Mouse (Mus musculus) liver, adult 2 months (tissue): Measurements from ENCODE around the gene Zfp68.

Source experiments
- CTCF ChIP-seq: fragments of 200-500 bp; IDR thresholded peaks from 2 replicates; pipeline ENCODE4 v1.5.1; 2011; ENCODE audit warnings: low read depth, low read length, control low read depth
- POLR2A ChIP-seq: fragments of 200-500 bp; IDR thresholded peaks from 2 replicates; pipeline ENCODE4 v1.6.1; 2011; ENCODE audit warnings: low read length, control low read depth; ENCODE audit not compliant: insufficient read depth; ENCODE audit errors: extremely low read depth

DNA sequence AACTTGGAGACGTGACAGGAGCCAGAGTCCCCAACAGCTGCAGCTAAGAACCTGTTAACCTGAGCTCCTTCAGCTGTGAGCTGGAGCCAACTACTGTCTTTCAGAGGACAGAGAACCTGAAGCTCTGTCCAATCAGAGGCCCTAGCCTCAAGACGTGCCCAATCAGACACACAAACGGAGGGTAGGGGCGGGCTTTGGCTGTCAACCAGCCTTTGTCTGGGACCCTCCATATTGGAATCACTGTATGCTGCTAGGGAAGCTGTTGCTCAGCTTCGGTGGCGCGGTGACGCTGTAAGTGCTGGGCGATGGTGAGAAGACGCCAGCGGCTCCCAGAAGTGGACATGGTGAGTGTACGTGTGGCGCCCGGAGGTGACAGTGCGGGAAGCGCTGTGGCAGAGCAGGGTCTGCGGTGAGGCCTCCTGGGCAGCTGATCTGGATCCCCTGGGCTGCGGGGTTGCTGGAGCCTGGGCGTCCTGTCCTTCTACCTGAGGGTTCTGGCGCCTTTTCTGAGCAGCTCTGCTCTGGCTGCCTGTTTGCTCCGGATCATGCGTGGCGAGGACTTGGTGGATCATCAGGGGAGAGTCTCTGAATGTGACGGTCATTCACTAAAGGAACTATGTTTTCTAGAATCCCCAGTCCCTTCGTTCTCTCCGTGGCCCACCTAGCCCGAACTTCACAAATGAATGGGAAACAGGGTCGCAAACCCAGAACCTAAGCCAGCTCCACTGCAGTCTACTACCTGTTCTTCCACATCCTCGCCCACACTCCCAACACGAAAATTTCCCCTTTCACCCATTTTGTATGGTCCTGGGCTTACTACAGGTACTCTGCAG, 3.3 kb upstream of the Zfp68 start, which contains the start of gene A430033K04Rik:
- no peak for TF ChIP-seq CTCF
- TF ChIP-seq POLR2A: 0 out of 2 replicates have a peak, but pooled peaks have one; percentile 44
